Mouse (Mus musculus): ENCODE measurements around the gene Aip.

DNA sequence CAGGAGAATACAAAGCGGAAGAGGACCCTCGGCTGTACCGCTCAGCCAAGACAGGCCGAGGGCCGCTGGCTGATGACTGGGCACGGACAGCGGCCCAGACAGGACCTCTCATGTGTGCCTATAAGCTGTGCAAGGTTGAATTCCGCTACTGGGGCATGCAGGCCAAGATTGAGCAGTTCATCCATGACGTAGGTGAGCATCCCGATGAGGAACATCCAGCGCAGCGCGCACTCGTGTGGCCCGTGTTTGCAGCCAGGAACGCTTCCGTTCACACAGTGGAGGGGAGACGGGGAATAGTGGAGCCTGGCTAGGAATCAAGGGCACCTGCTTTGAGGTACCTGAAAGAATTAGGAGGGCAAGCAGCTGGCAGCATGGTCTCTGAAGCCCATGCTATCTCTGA lies 22.4 kb downstream of the Aip start:
- TF ChIP-seq CTCF (IDR thresholded peaks at IDR 0.05; ENCODE audit: low read depth): no peak
- no peak for TF ChIP-seq EP300 (IDR thresholded peaks at IDR 0.05; ENCODE audit: low read depth)

All from liver, postnatal 0 days (tissue).